Mouse (Mus musculus) testis, adult 2 months (tissue): ENCODE data around the gene Tmem25. TPM values are rescaled to one million over a fixed set of nuclear protein-coding genes. Genes with fewer than 3 reads are reported as not detected.
A peak's percentile ranks its signal among the peaks of the same experiment; 100 is the strongest.

Experiments
- H3K27ac ChIP-seq: fragments of 200-500 bp; 2 replicates; pipeline ENCODE4 v1.5.1; 2012; ENCODE audit warnings: low read depth, low read length; ENCODE audit not compliant: control insufficient read depth, insufficient read depth
- H3K27me3 ChIP-seq: fragments of 200-500 bp; 2 replicates; pipeline ENCODE4 v1.6.1; 2012; ENCODE audit warnings: mild to moderate bottlenecking, low read length, moderate library complexity; ENCODE audit not compliant: control insufficient read depth, insufficient read depth
- H3K36me3 ChIP-seq: fragments of 200-500 bp; 2 replicates; pipeline ENCODE4 v1.6.1; 2012; ENCODE audit warnings: mild to moderate bottlenecking, low read length; ENCODE audit not compliant: control insufficient read depth, insufficient read depth
- H3K4me1 ChIP-seq: fragments of 200-500 bp; 2 replicates; pipeline ENCODE4 v1.6.1; 2012; ENCODE audit warnings: low read length; ENCODE audit not compliant: control insufficient read depth, insufficient read depth
- H3K4me3 ChIP-seq: fragments of 200-500 bp; 2 replicates; pipeline ENCODE4 v1.5.1; 2012; ENCODE audit warnings: low read depth, mild to moderate bottlenecking, low read length, moderate library complexity, mixed read lengths; ENCODE audit not compliant: control insufficient read depth
- CTCF ChIP-seq: fragments of 200-500 bp; IDR thresholded peaks from 2 replicates; pipeline ENCODE4 v1.5.1; 2012; ENCODE audit warnings: low read depth, mild to moderate bottlenecking, inconsistent platforms, low read length, moderate library complexity; ENCODE audit not compliant: control insufficient read depth, insufficient read depth, insufficient replicate concordance
- POLR2A ChIP-seq: fragments of 200-500 bp; IDR thresholded peaks from 2 replicates; pipeline ENCODE4 v1.6.1; 2012; ENCODE audit warnings: low read depth, mild to moderate bottlenecking, inconsistent platforms, low read length, moderate library complexity; ENCODE audit not compliant: control insufficient read depth
- polyA plus RNA-seq: library from polyadenylated mRNA; depleted of rRNA; stranded (reverse); fragments of >200 nt; gene quantifications from 2 replicates; pipeline ENCODE4 v1.2.3, GENCODE M21; 2012; rRNA removed

Tmem25 gene
- polyA plus RNA-seq, result 3.0 and 3.1 TPM in 2 replicates

DNA sequence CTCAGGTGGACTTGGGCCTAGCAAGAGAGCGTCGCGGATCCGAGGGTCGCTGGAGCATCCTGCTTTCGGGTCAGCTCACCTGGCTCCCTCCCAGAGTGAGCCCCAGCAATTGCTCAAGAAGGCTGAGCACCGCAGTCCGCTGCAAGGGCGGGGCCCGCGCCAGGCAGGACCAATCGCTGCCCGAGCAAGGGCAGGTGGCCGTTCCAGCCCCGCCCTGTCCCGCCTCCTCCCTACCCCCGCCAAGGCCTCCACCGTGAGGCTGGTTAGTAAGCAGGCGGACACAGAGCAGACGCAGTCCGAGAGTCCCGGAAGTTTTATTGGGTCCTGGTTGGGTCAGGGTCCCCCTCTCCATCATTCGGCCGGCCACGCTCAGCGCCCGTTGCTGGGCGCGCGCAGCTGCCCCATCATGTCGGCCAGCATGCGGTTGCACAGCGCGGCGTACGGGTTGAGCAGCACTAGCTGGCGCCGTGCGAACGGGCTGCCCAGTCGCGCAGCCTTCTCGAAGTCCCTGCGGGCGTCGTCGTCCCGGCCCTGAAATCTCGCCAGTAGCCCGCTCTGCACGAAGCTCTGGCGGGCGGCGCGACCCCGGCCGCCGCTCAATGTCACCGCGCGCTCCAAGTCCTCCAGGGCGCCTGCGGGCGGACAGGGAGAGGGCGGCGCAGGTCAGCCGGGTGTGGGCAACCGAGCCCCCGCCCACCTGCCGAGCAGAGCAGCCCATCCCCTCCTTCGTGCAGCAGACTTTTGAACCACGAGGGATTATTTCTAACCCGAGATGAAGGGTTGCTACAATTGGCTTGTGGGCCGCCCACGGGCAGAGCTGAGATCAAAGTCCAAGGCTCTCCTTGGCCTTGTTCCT is at the start of gene Tmem25:
Gene Tmem25 (minus strand): TSS at position 206 of the 856 bp plus-strand sequence.
- TF ChIP-seq CTCF (no peak), POLR2A (peak; percentile 64)
- Histone ChIP-seq H3K27me3 (no peaks in the 10 kb centered on the region), H3K27ac (peak within 1 kb of the TSS; percentile 60), H3K4me3 (peak within 1 kb of the TSS; percentile 92), H3K36me3 (no peaks in the 10 kb centered on the region), H3K4me1 (peaks cover 16% of the 10 kb centered on the region)

DNA sequence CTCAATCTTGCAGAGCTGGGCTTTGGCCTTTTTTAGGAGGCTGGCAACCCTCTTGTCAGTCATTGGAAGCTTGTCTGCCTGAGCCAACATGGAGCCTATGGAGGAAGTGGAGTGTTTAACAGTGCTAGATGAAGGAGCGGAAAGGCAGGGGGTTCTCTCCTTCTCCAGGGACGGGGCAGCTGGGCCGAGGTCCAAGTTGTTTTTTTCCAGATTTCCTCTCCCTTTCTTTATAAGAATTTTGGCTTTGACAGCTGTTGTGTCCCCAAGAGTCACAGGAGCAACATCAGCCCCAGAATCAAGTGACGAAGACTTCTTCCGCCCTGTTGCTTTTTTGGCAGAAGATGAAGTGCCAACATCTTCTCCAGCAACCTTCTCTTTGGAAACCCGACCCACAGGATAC is 48.3 kb upstream of the Tmem25 start:
- no peaks in the 10 kb centered on the region for H3K27me3 ChIP-seq
- TF ChIP-seq CTCF (no peak), POLR2A (no peak)
- no peak overlapping the region for H3K4me3 ChIP-seq
- no peak overlapping the region for H3K27ac ChIP-seq
- no peaks in the 10 kb centered on the region for H3K36me3 ChIP-seq
- no peaks in the 10 kb centered on the region for H3K4me1 ChIP-seq

- Histone ChIP-seq H3K27me3 (no peaks in the 10 kb centered on the region), H3K4me3 (no peak overlapping the region), H3K4me1 (no peaks in the 10 kb centered on the region), H3K36me3 (no peaks in the 10 kb centered on the region), H3K27ac (no peak overlapping the region)
- TF ChIP-seq POLR2A, result no peak
- TF ChIP-seq CTCF, result peak; percentile 19; the same call in 1 of the 2 replicates
Measured at GRCm38 (mm10) chr9:44841241-44841640, 42.1 kb upstream of the Tmem25 start.

DNA sequence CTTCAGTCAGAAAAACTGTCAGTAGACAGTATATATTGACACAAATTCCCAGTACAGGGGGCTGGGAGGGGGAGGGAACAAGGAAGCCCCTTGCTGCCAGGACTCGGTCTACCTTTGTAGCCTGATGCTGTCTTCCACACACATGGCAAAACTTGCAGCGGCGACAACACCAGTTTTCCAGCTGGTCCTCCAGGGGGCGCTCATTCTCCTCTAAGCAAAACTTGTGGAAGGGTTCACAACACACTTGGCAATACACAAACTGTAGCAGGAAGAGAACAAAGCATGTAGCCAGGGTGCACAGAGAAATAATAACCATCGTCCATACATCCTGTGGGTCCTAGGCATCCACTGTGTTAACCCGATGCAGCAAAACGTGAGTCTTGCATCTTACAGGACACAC is 37.3 kb upstream of the Tmem25 start:
- H3K4me1 ChIP-seq, result no peaks in the 10 kb centered on the region
- H3K4me3 ChIP-seq, result no peak overlapping the region
- no peaks in the 10 kb centered on the region for H3K27me3 ChIP-seq
- no peaks in the 10 kb centered on the region for H3K36me3 ChIP-seq
- no peak overlapping the region for H3K27ac ChIP-seq
- TF ChIP-seq POLR2A (no peak), CTCF (peak; percentile 48; the same call in 1 of the 2 replicates)

DNA sequence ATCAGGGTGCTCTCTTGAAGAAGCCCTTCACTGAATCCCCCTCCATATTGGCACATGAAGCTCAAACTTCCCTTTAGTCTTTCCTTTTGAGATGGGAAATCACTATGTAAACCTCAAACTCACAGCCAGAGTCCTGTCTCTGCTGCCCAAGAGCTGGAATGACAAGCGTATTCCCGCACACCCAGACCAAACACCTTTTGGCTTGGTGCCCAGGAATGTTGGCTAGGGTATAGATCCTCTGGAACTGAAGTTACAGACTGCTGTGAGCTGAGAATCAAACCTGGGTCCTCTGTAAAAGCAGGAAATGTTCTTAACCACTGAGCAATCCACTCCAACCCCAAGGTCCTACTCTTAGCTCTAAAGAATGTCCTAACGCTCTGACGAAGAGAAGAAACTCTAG is 33.2 kb upstream of the Tmem25 start:
- no peaks in the 10 kb centered on the region for H3K36me3 ChIP-seq

GRCm38 (mm10) chr9:44830506-44830905 is 31.4 kb upstream of the Tmem25 start:
- TF ChIP-seq CTCF, result no peak
- no peak for TF ChIP-seq POLR2A
- Histone ChIP-seq H3K27me3 (no peaks in the 10 kb centered on the region), H3K4me3 (no peak overlapping the region)

More for the DNA sequence above, 33.2 kb upstream of the Tmem25 start:
- no peak overlapping the region for H3K4me3 ChIP-seq
- TF ChIP-seq CTCF (no peak), POLR2A (no peak)
- no peak overlapping the region for H3K27ac ChIP-seq
- no peaks in the 10 kb centered on the region for H3K4me1 ChIP-seq
- H3K27me3 ChIP-seq, result no peaks in the 10 kb centered on the region

DNA sequence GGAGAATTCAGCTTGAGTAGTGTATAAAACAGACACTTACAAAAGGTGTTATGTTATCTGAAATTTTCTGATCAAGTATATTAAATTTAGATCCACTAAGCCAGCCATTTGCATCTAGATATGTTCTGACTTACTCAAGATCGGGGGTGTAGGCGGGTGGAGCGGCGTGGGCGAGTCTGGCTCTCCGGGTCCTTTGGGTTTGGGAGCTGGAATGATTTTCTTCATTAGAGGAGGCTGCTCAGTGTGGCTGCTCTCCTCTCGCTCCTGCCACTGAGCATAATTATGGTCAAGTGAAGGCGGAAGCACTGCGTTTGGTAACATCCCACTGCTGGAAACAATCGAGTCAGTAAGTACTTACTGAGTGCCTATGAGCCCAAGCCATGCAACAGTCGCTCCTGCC is 29.8 kb upstream of the Tmem25 start:
- Histone ChIP-seq H3K27ac (no peak overlapping the region), H3K4me3 (no peak overlapping the region), H3K36me3 (no peaks in the 10 kb centered on the region), H3K4me1 (no peaks in the 10 kb centered on the region), H3K27me3 (no peaks in the 10 kb centered on the region)
- TF ChIP-seq CTCF (no peak), POLR2A (no peak)

More at GRCm38 (mm10) chr9:44830506-44830905, 31.4 kb upstream of the Tmem25 start:
- H3K4me1 ChIP-seq, result no peaks in the 10 kb centered on the region
- no peak overlapping the region for H3K27ac ChIP-seq
- H3K36me3 ChIP-seq, result no peaks in the 10 kb centered on the region

- Histone ChIP-seq H3K36me3 (no peaks in the 10 kb centered on the region), H3K27me3 (no peaks in the 10 kb centered on the region), H3K4me3 (no peak overlapping the region), H3K27ac (no peak overlapping the region), H3K4me1 (no peaks in the 10 kb centered on the region)
- TF ChIP-seq CTCF (no peak), POLR2A (no peak)
Measured at GRCm38 (mm10) chr9:44826660-44827059, 27.6 kb upstream of the Tmem25 start.
